Mouse (Mus musculus): Measurements from ENCODE around the gene Agtpbp1. TPM values are rescaled to one million over a fixed set of nuclear protein-coding genes. Genes with fewer than 3 reads are reported as not detected.
"Not testable (repeated sequence)": the region's sequence is repeated elsewhere in the genome, so short reads cannot be mapped to it uniquely, and the experiment has no call there.

The Agtpbp1 gene
- polyA plus RNA-seq, 1 experiment from 2014 or later, result 24.6 TPM

DNA sequence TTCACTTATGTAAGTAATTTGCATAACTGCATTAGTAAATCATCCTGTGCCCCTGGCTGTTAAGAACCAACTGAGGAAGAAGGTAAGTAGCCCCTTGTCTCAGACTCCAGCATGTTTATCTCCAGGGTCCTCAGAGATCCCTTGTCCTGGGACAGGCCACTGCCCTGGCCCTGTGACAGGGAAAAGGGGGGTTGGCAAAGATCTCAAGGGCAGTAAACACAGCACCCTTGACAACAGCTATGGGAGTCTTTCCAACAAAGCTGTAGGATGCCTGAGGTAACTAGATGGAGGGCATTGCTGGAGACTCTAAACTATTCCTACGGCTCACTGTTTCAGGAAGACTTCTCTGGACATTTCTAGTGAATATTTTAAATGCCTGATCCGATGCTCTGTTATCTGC is 85.7 kb downstream of the Agtpbp1 start:
- H3K27ac ChIP-seq, result no peak overlapping the region
- H3K4me3 ChIP-seq (ENCODE audit: inconsistent target), result no peak overlapping the region
- WGBS (ENCODE audit: missing documents), result 97% methylated on average over 2 of the region's 2 CpGs
- peaks cover 43% of the 10 kb centered on the region for H3K36me3 ChIP-seq (ENCODE audit: inconsistent target)
- no peaks in the 10 kb centered on the region for H3K79me2 ChIP-seq (ENCODE audit: inconsistent target)

DNA sequence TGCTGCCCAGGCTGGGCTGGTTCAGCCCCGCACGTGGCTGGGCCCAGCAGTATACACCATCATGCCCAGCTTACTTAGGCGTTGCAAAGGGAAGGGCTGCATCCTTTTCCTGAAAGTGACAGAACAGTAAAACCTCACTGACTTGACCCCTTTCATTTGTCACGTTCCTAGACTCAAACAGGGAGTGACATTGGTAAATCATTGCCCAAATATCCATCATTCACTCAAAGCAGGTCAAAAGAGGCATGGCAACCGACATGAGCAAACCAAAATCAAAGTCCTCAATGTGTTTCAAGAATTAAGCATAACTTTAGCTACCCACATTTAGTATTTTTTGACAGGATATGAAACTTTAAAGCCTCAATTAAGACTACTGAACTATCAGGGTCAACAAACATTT is 86.8 kb downstream of the Agtpbp1 start:
- 94% methylated on average over 5 of the region's 5 CpGs for WGBS (ENCODE audit: missing documents)
- Histone ChIP-seq H3K27ac (no peak overlapping the region), H3K36me3 (ENCODE audit: inconsistent target) (peaks cover 38% of the 10 kb centered on the region), H3K4me3 (ENCODE audit: inconsistent target) (no peak overlapping the region), H3K79me2 (ENCODE audit: inconsistent target) (no peaks in the 10 kb centered on the region)

DNA sequence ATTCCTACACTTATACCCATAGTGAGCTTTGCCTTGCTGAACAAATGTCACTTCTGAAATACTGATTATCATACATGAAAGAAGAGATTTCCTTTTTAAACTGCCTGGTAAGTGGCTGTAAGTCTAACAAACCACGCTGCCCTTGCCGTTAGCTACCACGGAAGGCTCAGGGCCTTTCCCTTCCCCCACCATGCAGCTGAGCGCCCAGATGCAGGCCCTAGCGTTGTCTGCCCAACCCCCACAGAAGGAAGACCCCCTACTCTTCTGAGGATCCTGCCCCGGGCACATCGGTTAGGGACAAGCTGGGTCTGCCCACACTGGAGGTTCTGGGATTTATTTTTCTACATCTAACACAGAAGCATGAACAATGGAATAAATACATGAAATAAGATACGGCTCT is 89.2 kb downstream of the Agtpbp1 start:
- Histone ChIP-seq H3K4me3 (ENCODE audit: inconsistent target) (no peak overlapping the region), H3K36me3 (ENCODE audit: inconsistent target) (peaks cover 38% of the 10 kb centered on the region), H3K27ac (no peak overlapping the region), H3K79me2 (ENCODE audit: inconsistent target) (no peaks in the 10 kb centered on the region)
- 91% methylated on average over 8 of the region's 8 CpGs for WGBS (ENCODE audit: missing documents)

DNA sequence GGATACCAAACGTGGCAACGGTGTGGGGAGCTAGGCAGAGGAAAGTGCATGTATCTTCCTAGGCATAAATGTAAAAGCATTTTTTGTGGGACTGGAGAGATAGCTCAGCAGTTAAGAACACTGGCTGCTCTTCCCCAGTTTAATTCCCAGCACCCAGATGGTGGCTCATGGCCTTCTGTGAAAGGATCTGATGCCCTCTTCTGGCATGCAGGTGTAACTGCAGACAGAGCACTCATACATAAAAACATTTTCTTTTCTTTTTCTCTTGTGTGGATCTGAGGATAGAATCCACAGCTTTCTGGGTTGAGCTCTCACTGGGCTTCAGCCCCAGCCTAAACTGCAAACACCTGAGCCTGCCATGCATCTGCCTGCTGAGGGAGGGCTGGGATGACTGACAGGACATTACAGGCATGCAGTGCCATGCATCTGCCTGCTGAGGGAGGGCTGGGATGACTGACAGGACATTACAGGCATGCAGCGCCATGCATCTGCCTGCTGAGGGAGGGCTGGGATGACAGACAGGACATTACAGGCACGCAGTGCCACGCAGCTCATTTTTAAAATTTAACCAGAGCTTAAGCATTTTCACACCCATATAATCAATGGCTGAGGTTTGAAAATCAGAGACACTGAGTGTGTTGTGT is 90.3 kb downstream of the Agtpbp1 start:
- 95% methylated on average over 4 of the region's 5 CpGs for WGBS (ENCODE audit: missing documents)
- Histone ChIP-seq H3K4me3 (ENCODE audit: inconsistent target) (no peak overlapping the region), H3K27ac (no peak overlapping the region), H3K79me2 (ENCODE audit: inconsistent target) (no peaks in the 10 kb centered on the region), H3K36me3 (ENCODE audit: inconsistent target) (peaks cover 30% of the 10 kb centered on the region)

DNA sequence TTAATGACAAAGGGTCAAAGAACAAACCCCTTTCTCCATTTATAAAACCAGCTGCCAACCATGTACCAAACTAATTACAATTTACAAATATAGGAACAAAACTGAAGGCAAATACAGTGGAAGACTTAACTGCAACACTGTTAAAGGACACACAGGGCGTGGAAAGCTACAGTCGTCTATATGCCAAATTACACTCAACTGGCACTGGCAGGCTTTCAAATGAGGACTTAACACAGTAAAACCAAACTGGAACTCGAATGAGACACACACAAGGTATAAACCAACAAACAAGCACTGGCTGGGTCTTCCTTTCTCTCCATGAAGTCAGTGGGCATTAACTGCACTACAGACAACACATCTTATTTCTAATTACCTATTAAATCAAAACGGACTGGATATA is 94.3 kb downstream of the Agtpbp1 start:
- Histone ChIP-seq H3K36me3 (ENCODE audit: inconsistent target) (peaks cover 14% of the 10 kb centered on the region), H3K27ac (no peak overlapping the region), H3K79me2 (ENCODE audit: inconsistent target) (no peaks in the 10 kb centered on the region), H3K4me3 (ENCODE audit: inconsistent target) (no peak overlapping the region)
- WGBS (ENCODE audit: missing documents), result 95% methylated on average over 4 of the region's 4 CpGs

DNA sequence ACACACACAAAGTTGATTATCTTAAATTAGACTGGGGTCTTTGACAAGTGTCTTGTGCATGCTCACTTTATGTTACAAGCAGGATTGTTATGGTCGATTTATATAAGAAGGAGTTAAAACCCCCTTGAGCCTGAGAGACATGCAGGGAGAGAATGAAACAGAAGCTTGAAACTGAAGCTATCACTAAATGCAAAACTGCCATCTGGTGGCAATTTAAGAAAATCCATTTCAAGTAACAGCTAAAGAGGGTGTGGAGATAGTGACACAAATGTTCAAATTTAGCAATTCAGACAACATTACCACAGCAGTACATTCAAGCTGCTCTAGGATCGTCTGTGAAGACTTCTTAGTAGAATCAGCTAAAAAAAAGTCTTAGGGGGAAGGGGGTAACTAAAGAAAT is 95.9 kb downstream of the Agtpbp1 start:
- WGBS (ENCODE audit: missing documents), result 61% methylated on average over 2 of the region's 2 CpGs
- Histone ChIP-seq H3K36me3 (ENCODE audit: inconsistent target) (no peaks in the 10 kb centered on the region), H3K27ac (no peak overlapping the region), H3K79me2 (ENCODE audit: inconsistent target) (no peaks in the 10 kb centered on the region), H3K4me3 (ENCODE audit: inconsistent target) (no peak overlapping the region)

DNA sequence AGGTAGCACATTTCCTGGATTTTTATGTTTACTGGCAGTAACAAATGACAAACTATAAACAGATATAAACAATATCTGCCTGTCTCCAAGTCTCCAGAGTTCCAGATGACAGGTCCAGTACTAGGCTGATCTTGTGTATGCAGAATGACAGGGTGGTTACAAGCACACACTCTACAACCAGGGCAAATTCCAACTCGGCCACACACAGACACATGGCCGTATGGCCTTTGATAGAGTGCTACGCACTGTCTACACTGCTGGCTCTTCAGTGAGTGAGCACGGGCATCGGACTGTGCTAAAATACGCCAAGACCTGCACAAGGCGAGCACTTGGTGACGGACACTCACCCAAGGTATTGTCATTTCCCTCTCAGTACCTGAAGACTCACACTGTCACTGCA is 97.7 kb downstream of the Agtpbp1 start:
- Histone ChIP-seq H3K79me2 (ENCODE audit: inconsistent target) (no peaks in the 10 kb centered on the region), H3K36me3 (ENCODE audit: inconsistent target) (no peaks in the 10 kb centered on the region), H3K4me3 (ENCODE audit: inconsistent target) (no peak overlapping the region), H3K27ac (no peak overlapping the region)
- WGBS (ENCODE audit: missing documents), result 96% methylated on average over 8 of the region's 8 CpGs

DNA sequence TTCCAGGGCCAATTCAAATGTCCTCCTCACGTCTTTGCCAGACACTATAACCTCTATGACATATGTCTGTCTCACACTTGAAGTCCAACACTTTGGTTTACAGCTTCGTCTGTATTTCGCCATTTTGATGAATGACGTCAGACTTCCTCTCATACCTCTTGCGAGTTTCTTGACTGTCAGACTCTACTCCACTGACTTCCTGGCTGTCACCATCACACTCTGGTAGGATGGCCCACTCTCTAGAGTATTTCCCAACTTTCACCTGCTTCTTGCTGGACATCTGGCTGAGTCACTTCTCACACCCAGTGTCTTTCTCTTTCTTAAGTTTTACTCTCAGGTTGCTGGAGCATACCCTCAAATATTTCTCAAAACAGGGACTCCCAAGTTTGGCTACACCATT is 98.8 kb downstream of the Agtpbp1 start:
- WGBS (ENCODE audit: missing documents), result 55% methylated on average over 5 of the region's 5 CpGs
- no peaks in the 10 kb centered on the region for H3K79me2 ChIP-seq (ENCODE audit: inconsistent target)
- H3K36me3 ChIP-seq (ENCODE audit: inconsistent target), result no peaks in the 10 kb centered on the region
- H3K4me3 ChIP-seq (ENCODE audit: inconsistent target), result no peak overlapping the region
- no peak overlapping the region for H3K27ac ChIP-seq

DNA sequence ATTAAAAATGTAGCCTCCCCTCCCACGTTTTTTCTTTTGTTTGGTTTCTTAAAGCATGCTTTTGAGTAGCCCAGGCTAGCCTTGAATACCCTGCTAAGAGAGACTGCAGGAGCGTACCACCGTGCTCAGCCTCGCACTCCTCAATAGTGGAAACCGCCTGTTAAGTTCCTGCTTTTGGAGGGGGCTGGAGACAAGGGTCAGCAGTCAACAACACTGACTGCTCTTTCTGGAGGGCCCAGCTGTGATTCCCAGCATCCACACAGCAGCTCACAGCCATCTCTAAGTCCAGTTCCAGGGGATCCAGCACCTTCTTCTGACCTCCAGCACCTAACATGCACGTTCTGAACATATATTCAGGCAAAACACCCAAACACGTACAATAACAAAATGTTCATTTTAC is 99.6 kb downstream of the Agtpbp1 start:
- Histone ChIP-seq H3K79me2 (ENCODE audit: inconsistent target) (no peaks in the 10 kb centered on the region), H3K4me3 (ENCODE audit: inconsistent target) (no peak overlapping the region), H3K27ac (no peak overlapping the region), H3K36me3 (ENCODE audit: inconsistent target) (no peaks in the 10 kb centered on the region)
- WGBS (ENCODE audit: missing documents), result 97% methylated on average over 7 of the region's 7 CpGs

DNA sequence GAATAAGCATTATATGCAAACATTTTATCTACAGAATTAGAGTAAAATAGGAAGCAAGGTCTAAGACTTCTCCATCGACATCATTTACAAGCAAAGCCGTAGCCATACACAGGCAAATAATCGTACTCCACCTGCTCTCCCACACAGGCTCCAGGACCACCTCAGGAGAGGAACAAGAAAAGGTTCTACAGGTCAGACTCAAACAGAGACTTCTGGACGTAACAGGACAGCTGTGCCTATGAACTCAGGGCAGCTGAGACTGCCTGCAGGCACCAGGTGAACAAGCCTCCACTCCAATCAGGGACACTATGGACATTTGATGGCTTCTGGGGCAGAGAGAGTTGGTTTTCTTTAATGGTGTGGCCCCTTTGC is 103.6 kb downstream of the Agtpbp1 start:
- no peak overlapping the region for H3K27ac ChIP-seq
- no peak overlapping the region for H3K4me3 ChIP-seq (ENCODE audit: inconsistent target)
- WGBS (ENCODE audit: missing documents), result 98% methylated on average over 4 of the region's 4 CpGs
- peaks cover 21% of the 10 kb centered on the region for H3K36me3 ChIP-seq (ENCODE audit: inconsistent target)
- no peaks in the 10 kb centered on the region for H3K79me2 ChIP-seq (ENCODE audit: inconsistent target)

DNA sequence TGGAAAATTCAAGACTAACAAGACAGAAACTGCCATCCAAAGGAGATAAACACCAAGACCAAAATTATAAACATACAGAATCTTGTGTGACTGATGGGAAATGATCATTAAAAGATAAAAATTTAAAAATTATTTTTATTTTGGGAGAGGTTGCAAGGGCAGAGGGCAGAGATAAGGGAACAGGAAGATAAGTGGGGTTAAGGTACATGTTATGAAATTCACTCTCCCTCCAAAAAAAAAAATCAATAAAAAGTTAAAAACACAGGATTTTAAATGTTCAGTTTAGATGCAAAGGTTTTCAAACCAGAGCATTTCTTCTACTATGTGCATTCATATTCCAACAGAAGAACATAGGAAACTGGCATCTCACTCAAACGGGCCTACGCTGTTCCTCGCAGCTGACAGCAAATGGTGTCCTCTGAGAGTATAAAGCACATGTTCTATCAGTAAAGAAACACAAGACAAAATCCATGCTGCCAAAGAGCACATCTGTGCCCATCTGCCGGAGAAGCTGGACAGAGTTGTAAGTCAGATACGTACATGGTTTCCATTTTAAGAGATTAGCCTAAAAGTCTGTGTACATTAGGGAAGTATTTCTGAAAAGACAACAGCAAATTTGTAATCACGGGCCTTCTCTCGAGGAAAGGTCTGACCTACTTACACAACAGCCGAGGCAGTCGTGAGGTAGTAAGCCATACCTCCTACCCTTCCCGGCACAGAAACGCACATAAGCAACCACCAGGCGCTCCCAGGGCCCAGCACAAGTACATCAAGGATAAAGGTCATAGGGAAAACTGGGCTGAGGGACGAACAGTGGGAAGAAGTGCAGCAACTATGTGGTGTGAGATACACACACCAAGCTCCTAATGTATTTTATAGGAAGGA is 104.2 kb downstream of the Agtpbp1 start:
- no peak overlapping the region for H3K27ac ChIP-seq
- H3K4me3 ChIP-seq (ENCODE audit: inconsistent target), result no peak overlapping the region
- H3K36me3 ChIP-seq (ENCODE audit: inconsistent target), result peaks cover 27% of the 10 kb centered on the region
- no peaks in the 10 kb centered on the region for H3K79me2 ChIP-seq (ENCODE audit: inconsistent target)
- WGBS (ENCODE audit: missing documents), result 92% methylated on average over 13 of the region's 13 CpGs

DNA sequence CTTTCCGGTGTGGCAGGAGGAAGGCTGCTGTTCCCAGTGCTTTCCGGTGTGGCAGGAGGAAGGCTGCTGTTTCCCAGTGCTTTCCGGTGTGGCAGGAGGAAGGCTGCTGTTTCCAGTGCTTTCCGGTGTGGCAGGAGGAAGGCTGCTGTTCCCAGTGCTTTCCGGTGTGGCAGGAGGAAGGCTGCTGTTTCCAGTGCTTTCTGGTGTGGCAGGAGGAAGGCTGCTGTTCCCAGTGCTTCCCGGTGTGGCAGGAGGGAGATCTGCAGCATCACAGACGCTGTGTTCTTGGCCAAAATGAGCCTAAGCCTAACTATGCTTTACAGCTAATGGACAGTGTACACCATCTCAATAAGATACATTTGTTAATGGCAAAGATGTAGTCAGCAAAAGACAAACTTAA is 107.1 kb downstream of the Agtpbp1 start:
- 72% methylated on average over 2 of the region's 7 CpGs for WGBS (ENCODE audit: missing documents)
- not testable (repeated sequence) for H3K4me3 ChIP-seq (ENCODE audit: inconsistent target)
- H3K36me3 ChIP-seq (ENCODE audit: inconsistent target), result peaks cover 44% of the 10 kb centered on the region

DNA sequence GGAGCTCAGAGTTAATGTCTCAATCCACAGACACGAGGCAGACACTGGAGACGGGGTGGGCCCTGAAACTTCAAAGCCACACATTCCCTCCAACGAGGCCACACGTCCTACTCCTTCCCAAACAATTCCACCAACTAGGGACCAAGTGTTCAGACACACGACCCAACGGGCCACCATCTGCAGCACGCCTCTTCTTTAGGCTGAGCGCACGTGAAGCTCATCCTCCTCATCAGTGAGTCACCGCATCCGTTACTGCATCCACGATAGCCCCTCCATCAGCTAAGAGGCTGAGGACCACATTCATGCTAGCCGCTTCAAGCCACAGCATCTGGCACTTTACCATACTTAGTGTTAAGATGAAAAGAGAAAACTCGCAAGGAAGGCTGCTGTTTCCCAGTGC is 107.6 kb downstream of the Agtpbp1 start:
- Histone ChIP-seq H3K79me2 (ENCODE audit: inconsistent target) (no peaks in the 10 kb centered on the region), H3K4me3 (ENCODE audit: inconsistent target) (no peak overlapping the region), H3K36me3 (ENCODE audit: inconsistent target) (peaks cover 44% of the 10 kb centered on the region), H3K27ac (no peak overlapping the region)
- WGBS (ENCODE audit: missing documents), result 97% methylated on average over 12 of the region's 14 CpGs

More for the DNA sequence above, 107.1 kb downstream of the Agtpbp1 start:
- not testable (repeated sequence) for H3K27ac ChIP-seq; H3K79me2 ChIP-seq (ENCODE audit: inconsistent target)

DNA sequence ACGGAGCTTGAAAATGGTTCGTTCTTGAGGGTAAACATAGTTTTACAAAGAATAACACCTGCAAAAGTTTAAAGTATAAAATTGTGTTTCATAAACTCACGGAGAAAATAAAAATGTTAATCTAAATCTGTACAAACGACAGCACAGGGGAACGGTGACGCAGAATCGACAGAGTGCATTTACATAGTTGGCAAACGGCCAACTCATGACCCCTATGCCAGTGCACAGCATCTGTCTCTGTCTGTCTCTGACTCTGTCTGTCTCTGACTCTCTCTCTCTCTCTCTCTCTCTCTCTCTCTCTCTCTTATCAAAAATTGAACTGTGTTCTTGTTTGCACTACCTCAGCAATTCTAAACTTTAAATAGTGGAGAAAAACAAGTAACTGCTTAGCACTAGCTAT is 110.1 kb downstream of the Agtpbp1 start:
- WGBS (ENCODE audit: missing documents), result 96% methylated on average over 8 of the region's 8 CpGs
- no peak overlapping the region for H3K4me3 ChIP-seq (ENCODE audit: inconsistent target)
- H3K27ac ChIP-seq, result no peak overlapping the region
- no peaks in the 10 kb centered on the region for H3K79me2 ChIP-seq (ENCODE audit: inconsistent target)
- peaks cover 56% of the 10 kb centered on the region for H3K36me3 ChIP-seq (ENCODE audit: inconsistent target)

DNA sequence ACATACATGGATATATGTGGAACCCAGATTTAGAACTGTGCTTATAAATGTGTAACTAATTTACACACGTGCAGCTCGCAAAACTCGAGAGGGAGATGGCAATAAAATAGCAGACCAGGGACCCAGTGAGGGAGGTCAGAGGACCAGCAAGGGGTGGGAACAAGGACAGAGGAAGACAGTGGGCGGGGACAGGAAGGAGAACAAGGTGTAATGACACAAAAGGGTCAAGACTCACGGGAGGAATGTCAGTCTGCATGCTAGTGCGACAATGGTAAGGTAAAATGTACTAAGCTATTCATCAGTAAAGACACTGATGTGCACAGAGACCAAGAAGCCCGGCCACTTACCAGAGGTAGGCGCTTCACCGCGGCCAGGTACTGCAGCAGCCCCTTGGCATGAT is 111.7 kb downstream of the Agtpbp1 start:
- WGBS (ENCODE audit: missing documents), result 90% methylated on average over 10 of the region's 10 CpGs
- H3K36me3 ChIP-seq (ENCODE audit: inconsistent target), result peaks cover 55% of the 10 kb centered on the region
- no peak overlapping the region for H3K4me3 ChIP-seq (ENCODE audit: inconsistent target)
- no peaks in the 10 kb centered on the region for H3K79me2 ChIP-seq (ENCODE audit: inconsistent target)
- no peak overlapping the region for H3K27ac ChIP-seq
